Mouse (Mus musculus) frontal cortex, postnatal 36 days (tissue): ENCODE data around the gene Rab42.
A peak's percentile ranks its signal among the peaks of the same experiment; 100 is the strongest.

ENCODE experiments used
- DNase-seq, 2 experiments: peaks; one replicate each; pipeline ENCODE4 v3.0.0; 2022; ENCODE audit warnings: low spot score in 2 of 2

Gene Rab42

DNA sequence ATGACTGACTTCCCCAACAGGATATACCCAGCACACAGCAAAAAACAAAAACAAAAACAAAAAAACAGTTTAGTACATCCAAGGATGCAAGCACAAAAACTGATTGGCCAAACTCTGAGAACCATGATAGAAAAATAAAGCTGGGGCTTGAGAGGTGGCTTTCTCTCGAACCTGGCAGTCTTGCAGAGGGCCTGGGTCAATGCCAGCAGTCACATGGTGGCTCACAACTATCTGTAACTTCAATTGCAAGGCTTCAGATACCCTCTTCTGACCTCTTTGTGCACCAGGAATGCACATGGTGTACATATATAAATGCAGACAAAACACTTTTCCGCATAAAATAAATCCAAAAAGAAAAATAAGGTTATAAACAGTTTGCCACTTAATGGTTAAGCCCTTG, 30.0 kb downstream of the Rab42 start:
- no peak for DNase-seq

GRCm38 (mm10) chr4:132269740-132270560, 33.2 kb downstream of the Rab42 start:
- peak; percentile 82 to 87 for DNase-seq

DNA sequence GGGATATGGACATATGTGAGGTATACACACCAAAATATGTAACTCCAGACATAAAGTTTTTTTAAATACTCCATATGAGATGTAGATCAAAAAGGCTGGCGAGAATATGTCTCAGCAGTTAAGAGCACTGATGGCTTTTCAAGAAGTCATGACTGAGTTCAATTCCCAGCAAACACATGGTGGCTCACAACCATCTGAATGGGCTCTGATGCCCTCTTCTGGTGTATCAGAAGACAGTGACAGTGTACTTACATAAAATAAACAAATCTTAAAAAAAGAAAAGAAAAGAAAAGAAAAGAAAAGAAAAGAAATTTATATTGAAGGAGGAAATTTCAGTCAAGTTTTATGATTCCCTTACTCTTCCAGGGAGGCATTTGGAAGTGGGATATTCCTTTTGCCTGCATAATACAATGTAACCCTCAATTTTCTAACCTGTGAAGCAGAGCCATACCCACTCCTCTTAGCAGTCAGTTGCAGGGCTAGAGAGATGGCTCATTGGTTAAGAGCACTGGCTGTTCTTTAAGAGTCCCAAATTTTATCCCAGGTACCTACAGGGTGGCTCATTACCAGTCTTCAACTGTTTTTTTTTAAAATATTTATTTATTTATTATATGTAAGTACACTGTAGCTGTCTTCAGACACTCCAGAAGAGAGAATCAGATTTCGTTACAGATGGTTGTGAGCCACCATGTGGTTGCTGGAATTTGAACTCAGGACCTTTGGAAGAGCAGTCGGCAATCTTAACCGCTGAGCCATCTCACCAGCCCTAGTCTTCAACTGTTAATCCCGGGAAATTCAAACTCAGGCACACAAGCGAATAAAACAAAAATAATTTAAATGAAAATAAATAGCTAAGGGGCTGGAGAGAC, 34.1 kb downstream of the Rab42 start:
- DNase-seq: no peak

DNA sequence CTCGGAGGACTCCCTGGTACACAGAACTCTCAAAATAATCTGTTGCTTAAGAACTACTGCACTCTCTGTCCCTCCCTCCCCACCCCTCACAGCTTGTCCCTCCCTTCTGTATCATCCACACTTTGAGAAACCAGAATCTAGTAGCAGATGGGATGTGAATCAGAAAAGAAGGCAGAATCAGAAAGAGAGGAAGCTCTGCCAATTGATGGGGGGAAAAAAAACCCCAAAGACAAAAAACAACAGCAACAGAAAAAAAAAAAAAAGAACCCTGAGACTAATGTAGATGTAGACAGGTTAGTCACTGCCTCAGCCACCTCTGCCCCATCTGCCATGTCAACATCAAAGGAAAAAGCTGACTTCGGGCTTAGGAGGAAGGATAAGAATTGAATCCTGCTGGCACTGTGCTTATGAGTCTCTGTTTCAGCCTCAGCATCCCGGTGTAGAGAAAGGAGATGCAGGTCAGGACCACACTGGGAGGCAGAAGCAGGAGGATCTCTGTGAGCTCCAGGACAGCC, 36.3 kb downstream of the Rab42 start:
- DNase-seq: no peak

GRCm38 (mm10) chr4:132263313-132263712, 39.9 kb downstream of the Rab42 start:
- no peak for DNase-seq

- no peak for DNase-seq
Observed at GRCm38 (mm10) chr4:132262358-132262616, 40.9 kb downstream of the Rab42 start.

DNA sequence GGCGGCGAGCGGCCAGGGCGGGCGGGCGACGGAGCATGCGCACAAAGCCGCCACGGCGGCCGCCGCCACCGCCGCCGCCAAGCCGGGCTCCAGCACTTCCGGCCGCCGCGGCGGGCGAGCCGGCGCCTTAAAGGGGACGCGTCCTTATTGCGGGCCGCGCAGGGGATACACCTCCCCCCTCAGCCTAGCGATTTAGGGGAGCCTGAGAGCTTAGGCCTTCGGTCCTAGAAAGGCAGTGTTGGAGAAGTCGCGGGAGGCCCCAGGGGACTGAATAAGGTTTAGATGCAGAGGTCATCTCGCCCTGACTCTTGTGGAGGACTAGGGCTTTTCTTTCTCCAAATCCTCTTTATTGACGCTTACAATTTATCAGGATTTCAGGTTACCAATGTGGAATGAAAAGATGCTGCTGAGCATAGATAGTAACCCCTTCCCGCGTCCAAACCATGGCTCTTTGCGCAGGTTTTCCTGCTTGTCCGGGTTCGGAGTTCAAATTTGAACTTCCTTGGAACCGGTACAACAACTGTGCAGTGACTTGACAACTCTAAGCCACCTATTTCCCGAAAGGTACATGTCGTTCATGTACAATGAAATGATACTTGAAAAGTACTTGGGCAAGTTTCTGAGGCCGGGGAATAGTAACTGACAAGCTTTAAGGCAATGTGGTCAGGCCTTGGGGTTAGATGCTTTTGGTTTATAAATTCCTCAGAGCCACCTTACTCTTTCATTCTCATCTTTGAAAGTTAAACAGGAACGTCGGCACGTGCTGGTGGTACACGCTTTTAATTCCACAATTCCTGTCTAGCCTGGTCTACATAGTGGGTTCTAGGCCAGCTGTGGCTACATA, 41.4 kb downstream of the Rab42 start, which contains the start of gene Gmeb1:
Gene Gmeb1 (minus strand): TSS at position 89 of the 844 bp plus-strand sequence.
- DNase-seq: peak; percentile 68 to 73

DNA sequence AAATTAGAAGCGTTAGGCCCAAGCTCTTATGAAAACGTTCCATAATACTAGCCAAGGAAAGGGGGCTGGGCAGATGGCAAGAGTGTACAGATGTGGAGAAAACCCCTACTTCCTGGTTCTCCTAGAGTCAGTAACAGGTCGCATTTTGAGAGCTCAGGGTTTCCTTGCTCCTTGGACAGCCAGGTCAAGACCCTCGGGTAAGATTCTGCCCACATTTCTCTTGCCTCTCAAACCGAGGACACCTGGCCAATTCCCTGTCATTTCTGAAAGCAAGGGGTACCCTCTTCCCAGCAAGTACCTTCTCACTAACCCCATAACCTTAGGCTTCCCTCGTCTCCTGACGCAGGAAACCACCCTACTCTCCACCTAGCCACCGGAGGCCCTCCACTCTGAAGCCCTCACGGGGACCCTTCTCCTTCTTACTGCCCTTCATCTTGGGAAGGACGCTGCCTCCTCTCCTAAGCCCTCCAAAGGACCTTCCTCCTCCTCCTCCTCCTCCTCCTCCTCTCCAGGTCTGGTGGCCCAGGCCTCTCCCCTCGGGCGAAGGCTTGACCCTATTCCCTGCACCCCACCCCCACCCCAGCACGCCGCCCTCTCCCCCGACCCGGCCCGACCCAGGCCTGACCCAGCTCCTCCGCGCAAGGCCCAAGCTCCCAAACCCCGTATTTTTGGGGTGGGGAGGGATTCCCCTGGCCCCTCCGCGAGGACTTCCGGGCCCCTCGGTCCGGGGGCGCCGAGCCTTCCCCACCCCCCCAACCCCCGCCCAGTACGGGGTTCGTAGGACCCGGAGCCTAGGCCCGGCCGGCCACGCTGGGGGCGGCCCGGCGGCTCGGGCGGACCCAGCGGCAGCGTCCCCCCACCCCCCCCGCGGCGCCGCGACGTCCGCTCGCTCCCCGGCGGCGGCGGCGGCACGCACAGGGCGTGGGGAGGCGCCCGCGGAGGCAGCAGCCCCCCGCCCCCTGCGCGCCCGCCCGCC, 42.5 kb downstream of the Rab42 start:
- DNase-seq: no peak

- no peak for DNase-seq
Observed at GRCm38 (mm10) chr4:132259248-132259647, 43.9 kb downstream of the Rab42 start.

- no peak for DNase-seq
Observed at GRCm38 (mm10) chr4:132256384-132256783, 46.8 kb downstream of the Rab42 start.

- DNase-seq: no peak
Observed at GRCm38 (mm10) chr4:132254986-132255385, 48.2 kb downstream of the Rab42 start.

DNA sequence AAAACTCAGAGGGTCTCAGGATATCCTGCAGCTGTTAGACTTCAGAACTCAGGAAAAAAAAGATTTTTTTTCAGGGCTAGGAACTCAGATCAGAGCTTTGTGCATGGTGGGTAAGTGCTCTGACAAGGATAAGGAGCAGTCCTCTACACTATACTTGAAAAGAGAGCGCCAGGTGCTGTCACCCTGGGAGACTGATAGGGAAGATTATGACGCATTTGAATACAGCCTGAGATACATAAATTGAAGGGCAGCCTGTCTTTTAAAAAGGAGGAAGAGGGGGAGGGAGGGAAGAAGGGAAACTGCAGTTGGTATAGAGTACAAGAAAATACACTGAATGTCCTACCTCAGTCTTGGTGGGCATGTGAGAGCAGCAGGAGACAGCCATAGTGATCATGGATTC, 49.6 kb downstream of the Rab42 start:
- no peak for DNase-seq

- DNase-seq: no peak
Observed at GRCm38 (mm10) chr4:132253128-132253527, 50.1 kb downstream of the Rab42 start.
